Comparison of ENCODE assay signal across 8 mouse cellular contexts in the genomic region with DNA sequence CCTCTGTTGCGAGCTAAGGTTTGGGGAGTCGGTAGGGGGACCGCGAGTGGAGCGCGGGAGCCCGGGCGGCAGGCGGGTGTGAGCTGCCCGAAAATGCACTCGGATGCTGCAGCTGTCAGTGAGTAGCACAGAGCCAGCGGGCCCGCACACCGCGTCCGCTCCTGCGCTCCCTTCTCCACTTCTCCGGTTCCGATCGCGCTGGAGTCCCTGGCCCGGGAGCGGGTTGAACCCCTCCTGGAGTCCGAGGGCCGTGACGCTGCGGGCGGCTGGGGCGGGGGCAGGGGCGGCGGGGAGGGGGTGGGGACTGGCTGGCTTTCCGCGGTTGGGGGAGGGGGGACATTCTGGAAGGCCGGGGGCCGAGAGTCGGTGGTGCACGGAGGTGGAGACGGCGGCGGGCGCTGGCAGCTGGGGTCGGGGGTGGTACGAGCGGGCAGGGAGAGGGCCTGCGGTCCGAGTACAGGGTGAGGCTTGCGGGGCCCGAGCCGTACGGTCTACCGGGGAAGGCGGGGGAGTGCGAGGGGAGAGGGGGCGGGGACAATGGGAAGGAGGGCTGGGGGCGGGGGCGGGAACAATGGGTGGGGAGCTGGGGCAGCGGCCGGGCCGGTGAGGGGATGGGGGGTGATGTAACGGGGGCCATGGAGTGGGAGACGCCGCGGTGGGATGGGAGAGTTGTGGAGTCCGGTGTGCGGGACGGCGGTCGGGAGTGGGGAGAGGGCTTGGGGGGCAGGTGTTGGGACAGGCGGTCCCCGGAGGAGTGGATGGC. TPM values are rescaled to one million over a fixed set of nuclear protein-coding genes. Genes with fewer than 3 reads are reported as not detected.
DNase-seq lines count a peak whose midpoint lies in the region; ATAC-seq and TF ChIP-seq lines count a peak whose summit lies in the region.

No protein-coding gene starts in this region.

- peak; percentile 55; the same call in 1 of the 2 replicates for TF ChIP-seq POLR2A in CH12.LX (IDR thresholded peaks at IDR 0.05; ENCODE audit: low read depth, low read length)

- H3K4me2 ChIP-seq in CH12.LX (ENCODE audit: insufficient read depth, low read depth, poor library complexity, severe bottlenecking) = peak overlapping the region; percentile 99
- peak overlapping the region; percentile 80 for H3K4me2 ChIP-seq in hindbrain, embryonic 15.5 days
- H3K4me2 ChIP-seq in lung, embryonic 16.5 days (ENCODE audit: low read depth, low read length) = peak overlapping the region; percentile 96

- dilution Hi-C loops in CH12.LX (cut with MboI; ENCODE audit: extremely low pct_ligation_motif_present, extremely low pct_unique_long_range_greater_than_20kb, low sequenced_read_pairs) = no loop called here

- TF ChIP-seq CTCF in CH12.LX (conservative IDR thresholded peaks at IDR 0.05 in 1 of 2, IDR thresholded peaks at IDR 0.05 in 1 of 2; ENCODE audit: low read depth in 2 of 2, low read length in 2 of 2) = no peak

- peaks cover 3 to 12% of the 10 kb centered on the region in 2 experiments; a peak in 3 of 4 replicates for H3K4me1 ChIP-seq in CH12.LX (ENCODE audit: control insufficient read depth in 1 of 2, insufficient read depth in 2 of 2)
- H3K4me1 ChIP-seq in hindbrain, embryonic 15.5 days (replicated peaks) = peaks cover 23% of the 10 kb centered on the region
- H3K4me1 ChIP-seq in lung, embryonic 16.5 days (replicated peaks; ENCODE audit: control insufficient read depth, insufficient read depth, low read length) = peaks cover 12% of the 10 kb centered on the region

- peak; percentile 40 for ATAC-seq in hindbrain, embryonic 15.5 days (ENCODE audit: low FRiP score, low read depth)
- ATAC-seq in lung, embryonic 16.5 days (ENCODE audit: low read depth) = peak; percentile 34

- 1% methylated on average over 63 of the region's 70 CpGs for WGBS in hindbrain, embryonic 15.5 days
- under 1% methylated on average over 53 of the region's 70 CpGs for WGBS in lung, embryonic 16.5 days

- H3K4me3 ChIP-seq in CH12.LX (replicated peaks in 1 of 3; ENCODE audit: low read depth in 2 of 3, low read length in 2 of 3, poor library complexity in 1 of 3) = peak overlapping the region; percentile 74 to 95 (median 81)
- peak overlapping the region; percentile 85 for H3K4me3 ChIP-seq in hindbrain, embryonic 15.5 days
- H3K4me3 ChIP-seq in lung, embryonic 16.5 days (ENCODE audit: low read length) = peak overlapping the region; percentile 94

- in situ Hi-C loops in CH12.LX (cut with MboI; ENCODE audit: low pct_ligation_motif_present, low pct_unique_long_range_greater_than_20kb, low sequenced_read_pairs) = no loop called here

- no peak for TF ChIP-seq EP300 in CH12.LX (IDR thresholded peaks at IDR 0.05; ENCODE audit: low read length)

- intact Hi-C loops in heart, postnatal 14 days (cut with DNase I) = no loop called here

- no peaks in the 10 kb centered on the region for H3K79me2 ChIP-seq in CH12.LX (replicated peaks; ENCODE audit: control insufficient read depth, extremely low read depth, insufficient read depth, poor library complexity, severe bottlenecking)

- TF ChIP-seq RAD21 in CH12.LX (IDR thresholded peaks at IDR 0.05; ENCODE audit: low read depth, low read length) = no peak

- H3K9ac ChIP-seq in CH12.LX (ENCODE audit: insufficient read depth, low read depth) = peak overlapping the region; percentile 60
- H3K9ac ChIP-seq in hindbrain, embryonic 15.5 days = peak overlapping the region; percentile 75
- peak overlapping the region; percentile 77 for H3K9ac ChIP-seq in lung, embryonic 16.5 days (ENCODE audit: low read length)

- peak; percentile 10 for DNase-seq in heart, adult 8-10 months (ENCODE audit: low spot score)
- DNase-seq in heart, postnatal 14 days = no peak
- no peak for DNase-seq in CH12.LX (ENCODE audit: extremely low read depth)
- DNase-seq in embryo, embryonic 11.5 days (ENCODE audit: low read depth, low spot score) = peak; percentile 14
- peak; percentile 79 for DNase-seq in testis, postnatal 10 days (ENCODE audit: low spot score)
- DNase-seq in frontal cortex, adult 2 months (ENCODE audit: extremely low spot score in 1 of 2, low spot score in 1 of 2) = no peak

- no peaks in the 10 kb centered on the region for H3K9me3 ChIP-seq in CH12.LX (replicated peaks; ENCODE audit: low read length)
- no peaks in the 10 kb centered on the region for H3K9me3 ChIP-seq in hindbrain, embryonic 15.5 days
- no peaks in the 10 kb centered on the region for H3K9me3 ChIP-seq in lung, embryonic 16.5 days (ENCODE audit: control insufficient read depth, low read length)

- H3K27ac ChIP-seq in CH12.LX (ENCODE audit: insufficient read depth, low read depth) = no peak overlapping the region
- H3K27ac ChIP-seq in hindbrain, embryonic 15.5 days (replicated peaks) = peak overlapping the region; percentile 97
- peak overlapping the region; percentile 94 for H3K27ac ChIP-seq in lung, embryonic 16.5 days (ENCODE audit: low read length)

- H3K27me3 ChIP-seq in CH12.LX (replicated peaks) = no peaks in the 10 kb centered on the region
- no peaks in the 10 kb centered on the region for H3K27me3 ChIP-seq in hindbrain, embryonic 15.5 days
- no peaks in the 10 kb centered on the region for H3K27me3 ChIP-seq in lung, embryonic 16.5 days (ENCODE audit: control insufficient read depth, insufficient read depth, low read depth, low read length)

- H3K36me3 ChIP-seq in CH12.LX (replicated peaks in 1 of 2; ENCODE audit: control insufficient read depth in 1 of 2, insufficient read depth in 1 of 2, low read length in 1 of 2) = no peaks in the 10 kb centered on the region
- no peaks in the 10 kb centered on the region for H3K36me3 ChIP-seq in hindbrain, embryonic 15.5 days
- no peaks in the 10 kb centered on the region for H3K36me3 ChIP-seq in lung, embryonic 16.5 days (ENCODE audit: control insufficient read depth, insufficient read depth, low read length)

TF ChIP-seq in CH12.LX, 34 proteins besides CTCF, POLR2A, EP300 and RAD21:
- no peak for TF ChIP-seq UBTF (IDR thresholded peaks at IDR 0.05; ENCODE audit: low read depth, low read length)
- peak; percentile 23; the same call in 1 of the 2 replicates for TF ChIP-seq MXI1 (IDR thresholded peaks at IDR 0.05; ENCODE audit: low read depth, low read length)
- no peak for TF ChIP-seq IRF4 (IDR thresholded peaks at IDR 0.05; ENCODE audit: low read depth, low read length)
- 0 out of 2 replicates have a peak, but pooled peaks have one; percentile 37 for TF ChIP-seq SIN3A (IDR thresholded peaks at IDR 0.05; ENCODE audit: low read length)

RNA-seq across cellular contexts. Expression of a gene that starts 10.5 kb away (rescaled TPM):
- total RNA-seq in heart, adult 8-10 months (2022) = 10 to 100 TPM; 14.0 to 18.6 (median 17.7) TPM
- total RNA-seq in heart, postnatal 14 days (2021) = 10 to 100 TPM; 15.1 to 17.9 TPM
- 1.4 and 1.5 TPM in 2 replicates for total RNA-seq in CH12.LX (2012; rRNA removed)
- total RNA-seq in CH12.LX (2014; rRNA removed) = 1.7 and 2.2 TPM in 2 replicates
- polyA plus RNA-seq in CH12.LX (2012; ENCODE audit: insufficient read length, low read depth) = 3.3 and 3.9 TPM in 2 replicates
- 47.4 and 50.1 TPM in 2 replicates for polyA plus RNA-seq in hindbrain, embryonic 15.5 days (2015; fragmentation: Nextera tagmentation; extraction: Ambion mirVana)
- polyA plus RNA-seq in lung, embryonic 16.5 days (2015; fragmentation: Nextera tagmentation; extraction: Ambion mirVana) = 19.9 and 22.7 TPM in 2 replicates
- polyA plus RNA-seq in frontal cortex, adult 2 months (2012; rRNA removed) = 60.2 and 67.5 TPM in 2 replicates

Comparison
In these comparisons a context has a peak if more than half of its experiments do, and no peak if none do; other contexts are left out.
1. DNase-seq: peak in heart, adult 8-10 months (single experiment), embryo, embryonic 11.5 days (single experiment) and testis, postnatal 10 days (single experiment); none in heart, postnatal 14 days (0 of 2), CH12.LX (single experiment) and frontal cortex, adult 2 months (0 of 2).
2. Peak in every context shown above with its lines, with median percentiles within 50 percentile points of each other: H3K4me2 ChIP-seq, H3K4me3 ChIP-seq and H3K9ac ChIP-seq.